Mouse (Mus musculus) T-helper 17 cell (primary cell): Measurements from ENCODE around the gene Gdpd2.

Source experiments
- in situ Hi-C, 2 experiments: fragments of 300-600 bp; cut with MboI, MseI; formaldehyde crosslinking; loops; 1 replicate in 1 of 2; 2 replicates in 1 of 2; pipeline ENCODE4 v1.15.1; 2025; ENCODE audit warnings: high pct_unique_total_duplicates in 2 of 2

Gdpd2 gene

GRCm38 (mm10) chrX:100776985-100777654 is 47.4 kb downstream of the Gdpd2 start:
- in situ Hi-C loops, result loop anchor here (5.0 to 10.0 kb wide), 2 partner anchors 165 to 1842 kb away; partner anchors contain the start of gene Yipf6 (in 1 of the 2)

DNA sequence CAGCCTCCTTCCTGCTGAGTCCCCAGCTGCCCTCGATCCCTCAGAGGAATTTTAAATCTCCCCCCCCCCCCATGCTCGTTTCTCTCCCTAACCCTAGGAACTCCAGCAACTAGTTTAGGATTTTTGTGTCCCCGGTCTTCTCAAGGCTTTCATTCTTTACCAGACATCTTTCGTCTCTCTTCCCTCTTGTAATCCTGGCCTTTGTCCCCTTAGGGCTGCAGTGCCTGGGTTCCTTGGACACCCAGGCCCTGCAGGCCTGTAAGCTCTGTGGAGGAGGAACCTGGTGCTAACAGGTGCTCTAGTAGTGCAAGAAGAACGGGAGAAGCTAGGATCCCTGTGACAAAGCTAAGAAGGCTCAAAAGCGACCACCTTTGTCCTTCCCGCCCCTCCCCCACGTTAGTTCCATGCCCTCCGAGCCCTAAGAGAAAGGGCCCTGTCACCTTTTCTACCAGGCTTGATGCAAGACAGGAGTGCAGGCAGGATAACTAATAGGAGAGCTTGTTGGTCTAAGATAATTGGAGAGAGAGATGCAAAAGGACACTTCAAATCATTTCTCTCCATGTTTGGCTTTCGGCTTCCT is 48.1 kb downstream of the Gdpd2 start:
- in situ Hi-C loops, result loop anchor here (5.0 to 10.0 kb wide), 2 partner anchors 165 to 1843 kb away; partner anchors contain the start of gene Yipf6 (in 1 of the 2)

DNA sequence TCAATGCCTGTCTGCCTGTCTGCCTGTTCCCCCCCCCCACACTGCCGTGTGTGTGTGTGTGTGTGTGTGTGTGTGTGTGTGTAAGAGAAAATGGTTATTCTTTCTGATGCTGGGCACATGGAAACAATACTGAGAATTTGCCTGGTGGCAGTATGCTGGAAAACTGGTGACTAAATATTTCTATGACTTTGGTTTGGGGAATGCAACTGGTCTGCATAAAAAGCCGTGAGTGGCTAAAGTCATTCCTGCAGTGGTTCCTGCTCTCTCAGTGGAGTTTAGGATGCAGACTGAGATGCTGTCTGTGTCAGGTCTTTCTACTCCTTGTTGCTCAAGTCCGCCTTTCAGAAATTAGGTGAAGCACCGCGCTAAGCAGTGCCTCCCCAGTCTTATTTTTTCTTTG is 48.7 kb downstream of the Gdpd2 start:
- in situ Hi-C loops, result loop anchor here (5.0 to 10.0 kb wide), 2 partner anchors 164 to 1844 kb away; partner anchors contain the start of gene Yipf6 (in 1 of the 2)
